Mouse (Mus musculus) ES-Bruce4 (cell line): ENCODE measurements around the gene Ucma.

Experiments
- CTCF ChIP-seq: IDR thresholded peaks from one replicate; pipeline ENCODE4 v1.8.1; 2011; ENCODE audit warnings: low read depth, low read length
- POLR2A ChIP-seq: IDR thresholded peaks from one replicate; pipeline ENCODE4 v1.8.1; 2011; ENCODE audit warnings: low read length; ENCODE audit not compliant: insufficient read depth

DNA sequence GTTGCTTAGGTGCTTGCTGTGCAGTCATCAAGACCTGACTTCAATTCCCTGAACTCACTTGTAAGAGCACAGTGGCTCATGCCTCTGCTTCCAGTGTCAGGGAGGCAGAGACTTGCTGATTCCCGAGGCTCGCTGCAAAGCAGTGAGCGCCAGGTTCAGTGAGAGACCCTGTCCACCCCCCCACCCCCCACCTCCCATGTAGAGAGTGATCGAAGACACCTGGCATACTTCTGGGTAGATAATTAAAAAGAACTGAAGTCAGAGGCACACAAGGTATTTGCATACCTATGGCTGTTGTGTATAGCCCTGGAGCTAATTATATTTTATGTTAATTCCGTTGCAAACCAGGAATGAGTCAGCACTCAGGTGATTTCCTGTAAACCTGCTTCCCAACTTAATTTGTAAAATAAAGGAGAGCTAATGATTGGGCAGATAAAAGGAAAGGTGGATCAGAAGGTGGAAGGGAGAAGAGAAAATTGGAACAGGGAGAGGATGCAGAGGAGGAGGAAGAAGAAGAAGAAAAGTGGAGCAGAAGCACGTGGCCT lies 21.6 kb upstream of the Ucma start:
- no peak for TF ChIP-seq CTCF
- TF ChIP-seq POLR2A: no peak
